ENCODE assay signal across 8 mouse cellular contexts in the genomic region with DNA sequence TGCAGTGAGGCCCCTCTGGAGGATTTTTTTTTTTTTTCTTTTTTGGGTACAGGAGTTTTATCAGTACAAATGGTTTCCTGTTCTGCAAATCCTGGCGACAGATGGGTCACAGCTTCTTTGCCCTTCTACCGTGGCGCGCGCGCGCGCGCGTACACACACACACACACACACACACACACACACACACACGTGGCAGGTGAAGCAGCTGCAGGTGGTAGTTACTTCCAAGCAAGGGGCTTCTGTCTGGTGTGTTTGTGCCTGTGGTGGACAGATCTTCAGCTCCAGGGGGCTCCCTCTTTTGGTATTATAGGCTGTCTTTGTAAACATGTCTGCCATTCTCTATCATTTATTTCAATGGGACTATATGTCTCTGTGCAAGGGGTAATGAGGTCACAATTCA. TPM values are rescaled to one million over a fixed set of nuclear protein-coding genes. Genes with fewer than 3 reads are reported as not detected.
DNase-seq lines count a peak whose midpoint lies in the region; ATAC-seq lines count a peak whose summit lies in the region.
"Had no signal": no experiment of that assay in that cellular context is flagged by ENCODE, and none has a peak within 500 bp of the region (broad histone marks: within the 10 kb centered on the region; RNA-seq: fewer than 3 reads in every experiment).

No protein-coding gene starts in this region.

- 1% methylated on average over 11 of the region's 11 CpGs for WGBS in embryonic facial prominence, embryonic 11.5 days
- 0% methylated on average over 11 of the region's 11 CpGs for WGBS in neural tube, embryonic 12.5 days

- no peak overlapping the region for H3K9ac ChIP-seq in embryonic facial prominence, embryonic 11.5 days (replicated peaks; ENCODE audit: low read length)
- 0 out of 2 replicates have a peak overlapping the region, but pooled peaks have one; percentile 38 for H3K9ac ChIP-seq in neural tube, embryonic 12.5 days

- no peak overlapping the region for H3K27ac ChIP-seq in embryonic facial prominence, embryonic 11.5 days (replicated peaks; ENCODE audit: low read depth, low read length)
- H3K27ac ChIP-seq in neural tube, embryonic 12.5 days = peak overlapping the region; percentile 7; the same call in 1 of the 2 replicates
- H3K27ac ChIP-seq: macrophage had no signal

- no peaks in the 10 kb centered on the region for H3K36me3 ChIP-seq in embryonic facial prominence, embryonic 11.5 days (replicated peaks; ENCODE audit: control insufficient read depth, insufficient read depth, low read depth, low read length)
- no peaks in the 10 kb centered on the region for H3K36me3 ChIP-seq in neural tube, embryonic 12.5 days

- peak; percentile 7 for DNase-seq in right cerebral cortex, adult 18-20 months
- DNase-seq in right cerebral cortex, postnatal 14 days = no peak
- DNase-seq in embryonic facial prominence, embryonic 11.5 days (ENCODE audit: low spot score) = no peak
- peak; percentile 10 to 28 for DNase-seq in layer of hippocampus, postnatal 10 days (ENCODE audit: low spot score in 2 of 2)
- DNase-seq in adipocyte (ENCODE audit: low spot score) = no peak
- DNase-seq in urinary bladder, postnatal 4 days (ENCODE audit: low spot score in 2 of 2) = no peak

- H3K4me3 ChIP-seq in embryonic facial prominence, embryonic 11.5 days (ENCODE audit: low read depth, low read length) = peak overlapping the region; percentile 68
- H3K4me3 ChIP-seq in neural tube, embryonic 12.5 days = peak overlapping the region; percentile 78

- no peaks in the 10 kb centered on the region for H3K9me3 ChIP-seq in embryonic facial prominence, embryonic 11.5 days (replicated peaks; ENCODE audit: control insufficient read depth, low read length)
- H3K9me3 ChIP-seq in neural tube, embryonic 12.5 days = no peaks in the 10 kb centered on the region

- no peak for ATAC-seq in embryonic facial prominence, embryonic 11.5 days (replicated peaks; ENCODE audit: insufficient number of reproducible peaks, low FRiP score, low TSS enrichment, low read depth)
- ATAC-seq in neural tube, embryonic 12.5 days (ENCODE audit: low FRiP score, low read depth) = 0 out of 2 replicates have a peak, but pooled peaks have one; percentile 7

- no peaks in the 10 kb centered on the region; the same call in 1 of the 2 replicates for H3K4me1 ChIP-seq in embryonic facial prominence, embryonic 11.5 days (ENCODE audit: control insufficient read depth, insufficient read depth, low read length)
- peaks cover 13% of the 10 kb centered on the region; the same call in 1 of the 2 replicates for H3K4me1 ChIP-seq in neural tube, embryonic 12.5 days

- H3K4me2 ChIP-seq in embryonic facial prominence, embryonic 11.5 days (ENCODE audit: low read depth, low read length) = peak overlapping the region; percentile 98
- H3K4me2 ChIP-seq in neural tube, embryonic 12.5 days (replicated peaks) = peak overlapping the region; percentile 92

- peaks cover 8% of the 10 kb centered on the region for H3K27me3 ChIP-seq in embryonic facial prominence, embryonic 11.5 days (ENCODE audit: control insufficient read depth, insufficient read depth, low read length)
- H3K27me3 ChIP-seq in neural tube, embryonic 12.5 days (replicated peaks) = no peaks in the 10 kb centered on the region

RNA-seq across cellular contexts. Expression of a gene that starts 2.2 kb away (rescaled TPM):
- 0.31 and 0.59 TPM in 2 replicates for polyA plus RNA-seq in embryonic facial prominence, embryonic 11.5 days (2014; fragmentation: Nextera tagmentation; extraction: Ambion mirVana)
- 10 to 100 TPM; 23.6 to 28.0 TPM for total RNA-seq in layer of hippocampus, postnatal 10 days (2021)
- polyA plus RNA-seq in neural tube, embryonic 12.5 days (2016; fragmentation: Nextera tagmentation; extraction: Ambion mirVana) = 6.3 and 8.3 TPM in 2 replicates
- polyA plus RNA-seq: macrophage had no signal

Comparison
In these comparisons a context has a peak if more than half of its experiments do, and no peak if none do; other contexts are left out.
1. DNase-seq: peak in right cerebral cortex, adult 18-20 months (single experiment) and layer of hippocampus, postnatal 10 days (2 of 2); none in right cerebral cortex, postnatal 14 days (single experiment), embryonic facial prominence, embryonic 11.5 days (single experiment), adipocyte (single experiment) and urinary bladder, postnatal 4 days (0 of 2).